Mouse (Mus musculus) macrophage (primary cell): ENCODE data around the gene Zscan4f. TPM values are rescaled to one million over a fixed set of nuclear protein-coding genes. Genes with fewer than 3 reads are reported as not detected.
"Not testable (repeated sequence)": the region's sequence is repeated elsewhere in the genome, so short reads cannot be mapped to it uniquely, and the experiment has no call there.

Experiments
- H3K27ac ChIP-seq: fragments of 350-480 bp; formaldehyde crosslinking; 2 replicates; pipeline ENCODE4 v1.9.0; 2021
- H3K36me3 ChIP-seq: fragments of 350-480 bp; formaldehyde crosslinking; 2 replicates; pipeline ENCODE4 v1.9.0; 2021; ENCODE audit errors: inconsistent target
- H3K4me3 ChIP-seq: fragments of 350-480 bp; formaldehyde crosslinking; 2 replicates; pipeline ENCODE4 v1.9.0; 2021; ENCODE audit errors: inconsistent target
- H3K79me2 ChIP-seq: fragments of 350-480 bp; formaldehyde crosslinking; 2 replicates; pipeline ENCODE4 v1.9.0; 2021; ENCODE audit errors: inconsistent target
- WGBS: methylation state at CpG from one replicate; pipeline ENCODE4 v1.1.7; 2026; ENCODE audit warnings: inconsistent platforms; ENCODE audit not compliant: missing documents; 5-methylcytosine and 5-hydroxymethylcytosine counted together
- polyA plus RNA-seq: library from polyadenylated mRNA; stranded (reverse); fragments of 250-400 nt; gene quantifications from 3 replicates; pipeline ENCODE4 v1.2.4, GENCODE M21; 2018; ENCODE audit warnings: inconsistent platforms
- total RNA-seq, 78 experiments: library from RNA; depleted of rRNA; stranded (reverse); fragments of 250-400 nt; gene quantifications; 1 replicate in 9 of 78; 2 replicates in 24 of 78; 3 replicates in 43 of 78; 4 replicates in 2 of 78; pipeline ENCODE4 v1.2.4; 2018; ENCODE audit warnings: inconsistent platforms in 56 of 78

The Zscan4f gene
- total RNA-seq (2018; cell fraction: chromatin; rRNA removed) = not detected
- total RNA-seq (2018; cell fraction: cytosol; rRNA removed) = not detected
- total RNA-seq (2018; cell fraction: nucleus; rRNA removed) = not detected
- not detected in 3 replicates for polyA plus RNA-seq

- H3K27ac ChIP-seq, H3K36me3 ChIP-seq, H3K4me3 ChIP-seq, H3K79me2 ChIP-seq: not testable (repeated sequence)
- WGBS = 83% methylated on average over 1 of the region's 3 CpGs
Measured at GRCm38 (mm10) chr7:11397615-11398014, at the start of gene Zscan4f. Gene Zscan4f (plus strand): TSS chr7:11397915.

GRCm38 (mm10) chr7:11384641-11385040, 13.1 kb upstream of the Zscan4f start:
- H3K36me3 ChIP-seq, H3K27ac ChIP-seq, H3K4me3 ChIP-seq, H3K79me2 ChIP-seq: not testable (repeated sequence)

Other genes with a start within 250 kb of the Zscan4f start
- gene Zscan4d, start 231.8 kb upstream of the Zscan4f start, polyA plus RNA-seq = not detected in 3 replicates
- not detected in 3 replicates for gene Zscan4e, start 87.2 kb upstream of the Zscan4f start, polyA plus RNA-seq
- gene Zscan4-ps2, start 116.4 kb downstream of the Zscan4f start, polyA plus RNA-seq = not detected in 3 replicates
- gene Zscan4-ps3, start 211.4 kb downstream of the Zscan4f start, polyA plus RNA-seq = not detected in 3 replicates